ENCODE assay signal across 15 mouse cellular contexts in the genomic region with DNA sequence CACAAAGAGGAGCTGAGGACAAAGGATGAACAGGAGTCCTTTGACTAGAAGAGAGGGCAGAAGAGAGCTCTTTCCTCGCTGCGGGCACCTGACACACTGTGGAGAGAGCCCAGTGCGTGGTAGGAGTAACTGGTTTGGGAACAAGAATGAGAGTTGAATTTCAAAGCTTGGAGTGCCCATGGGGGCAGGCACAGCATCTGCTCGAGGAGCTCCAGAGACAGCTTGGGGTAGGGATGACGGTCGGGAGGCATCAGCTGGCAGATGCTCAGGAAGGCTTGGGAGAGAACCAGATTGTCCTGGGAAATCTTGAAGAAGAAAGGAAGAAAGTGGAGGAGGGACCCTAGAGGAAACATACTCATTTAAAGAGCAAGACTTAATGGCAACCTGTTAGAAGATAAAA.
A peak's percentile ranks its signal among the peaks of the same experiment; 100 is the strongest.
DNase-seq lines count a peak whose midpoint lies in the region; TF ChIP-seq lines count a peak whose summit lies in the region.
"Had no signal": no experiment of that assay in that cellular context is flagged by ENCODE, and none has a peak within 500 bp of the region (broad histone marks: within the 10 kb centered on the region; RNA-seq: fewer than 3 reads in every experiment).

No protein-coding gene starts in this region.

- no peaks in the 10 kb centered on the region for H3K9me3 ChIP-seq in embryonic facial prominence, embryonic 10.5 days
- H3K9me3 ChIP-seq: hindbrain, embryonic 13.5 days; intestine, embryonic 15.5 days; limb, embryonic 13.5 days; liver, embryonic 15.5 days had no signal

- TF ChIP-seq CTCF in layer of hippocampus, adult 2 months (conservative IDR thresholded peaks at IDR 0.05): no peak
- TF ChIP-seq CTCF in thymus, adult 2 months (IDR thresholded peaks at IDR 0.05; ENCODE audit: borderline replicate concordance, control insufficient read depth, extremely low read depth, insufficient read depth, low read length, poor library complexity): no peak

- 77% methylated on average over 6 of the region's 6 CpGs for WGBS in embryonic facial prominence, embryonic 10.5 days
- WGBS in thymus, adult 2 months: 94% methylated on average over 6 of the region's 6 CpGs

- no peak for TF ChIP-seq POLR2A in thymus, adult 2 months (IDR thresholded peaks at IDR 0.05; ENCODE audit: control insufficient read depth, extremely low read depth, insufficient read depth, low read length, poor library complexity)

- H3K4me3 ChIP-seq in layer of hippocampus, adult 2 months: no peak overlapping the region
- no peak overlapping the region for H3K4me3 ChIP-seq in embryonic facial prominence, embryonic 10.5 days
- no peak overlapping the region for H3K4me3 ChIP-seq in thymus, adult 2 months (ENCODE audit: control insufficient read depth, insufficient read depth, low read length)
- H3K4me3 ChIP-seq: hindbrain, embryonic 13.5 days; intestine, embryonic 15.5 days; limb, embryonic 13.5 days; liver, embryonic 15.5 days had no signal

- H3K36me3 ChIP-seq in embryonic facial prominence, embryonic 10.5 days (replicated peaks): no peaks in the 10 kb centered on the region
- H3K36me3 ChIP-seq in thymus, adult 2 months (ENCODE audit: control insufficient read depth, insufficient read depth, low read length): no peaks in the 10 kb centered on the region
- H3K36me3 ChIP-seq: hindbrain, embryonic 13.5 days; intestine, embryonic 15.5 days; limb, embryonic 13.5 days; liver, embryonic 15.5 days had no signal

- peaks cover 17% of the 10 kb centered on the region for H3K4me1 ChIP-seq in embryonic facial prominence, embryonic 10.5 days
- peaks cover 10% of the 10 kb centered on the region; the same call in 1 of the 2 replicates for H3K4me1 ChIP-seq in thymus, adult 2 months (replicated peaks; ENCODE audit: control insufficient read depth, insufficient read depth, low read length)

- no peaks in the 10 kb centered on the region; the same call in 1 of the 2 replicates for H3K27me3 ChIP-seq in embryonic facial prominence, embryonic 10.5 days (replicated peaks; ENCODE audit: low read depth, poor library complexity, severe bottlenecking)
- no peaks in the 10 kb centered on the region for H3K27me3 ChIP-seq in thymus, adult 2 months (ENCODE audit: control insufficient read depth, insufficient read depth, low read length)
- H3K27me3 ChIP-seq: hindbrain, embryonic 13.5 days; intestine, embryonic 15.5 days; limb, embryonic 13.5 days; liver, embryonic 15.5 days; Patski had no signal

- H3K27ac ChIP-seq in layer of hippocampus, adult 2 months: peak overlapping the region; percentile 18
- H3K27ac ChIP-seq in embryonic facial prominence, embryonic 10.5 days (replicated peaks): peak overlapping the region; percentile 48
- H3K27ac ChIP-seq in thymus, adult 2 months (ENCODE audit: control insufficient read depth, insufficient read depth, low read length): no peak overlapping the region
- H3K27ac ChIP-seq: hindbrain, embryonic 13.5 days; intestine, embryonic 15.5 days; limb, embryonic 13.5 days; liver, embryonic 15.5 days had no signal

- peak; percentile 53 to 56 for DNase-seq in layer of hippocampus, adult 2 months (ENCODE audit: low spot score in 2 of 2)
- no peak for DNase-seq in layer of hippocampus, postnatal 14 days (ENCODE audit: low spot score in 2 of 2)
- DNase-seq in embryonic facial prominence, embryonic 10.5 days (ENCODE audit: low spot score): no peak
- peak; percentile 60 to 68 for DNase-seq in frontal cortex, postnatal 36 days (ENCODE audit: low spot score in 2 of 2)
- peak; percentile 70 to 82 for DNase-seq in right cerebral cortex, postnatal 10 days (ENCODE audit: low spot score in 2 of 2)
- no peak for DNase-seq in thymus, adult 2 months
- no peak for DNase-seq in adipocyte (ENCODE audit: low spot score)
- DNase-seq: cerebellum, adult 9-11 months; gastrocnemius, postnatal 14 days; lung, postnatal 14 days had no signal

Comparison
In these comparisons a context has a peak if more than half of its experiments do, and no peak if none do; other contexts are left out.
1. DNase-seq: peak in layer of hippocampus, adult 2 months (2 of 2), frontal cortex, postnatal 36 days (2 of 2) and right cerebral cortex, postnatal 10 days (2 of 2); none in layer of hippocampus, postnatal 14 days (0 of 2), embryonic facial prominence, embryonic 10.5 days (single experiment), thymus, adult 2 months (single experiment) and adipocyte (single experiment).